Mouse (Mus musculus) embryonic fibroblast, embryonic 13.5 days (primary cell): ENCODE data around the gene Ruvbl2. TPM values are rescaled to one million over a fixed set of nuclear protein-coding genes. Genes with fewer than 3 reads are reported as not detected.

ENCODE experiments used
- H3K27ac ChIP-seq: 2 replicates; pipeline ENCODE4 v1.5.1; 2012; ENCODE audit warnings: low read length, control low read depth, inconsistent platforms; ENCODE audit not compliant: insufficient read depth
- H3K4me1 ChIP-seq: 2 replicates; pipeline ENCODE4 v1.6.1; 2011; ENCODE audit warnings: low read length; ENCODE audit not compliant: control insufficient read depth, insufficient read depth
- H3K4me3 ChIP-seq: 2 replicates; pipeline ENCODE4 v1.5.1; 2011; ENCODE audit warnings: mild to moderate bottlenecking, control low read depth, low read length; ENCODE audit not compliant: insufficient read depth
- CTCF ChIP-seq: IDR thresholded peaks from 2 replicates; pipeline ENCODE4 v1.5.1; 2011; ENCODE audit warnings: mild to moderate bottlenecking, control low read depth, low read length, moderate library complexity, borderline replicate concordance; ENCODE audit not compliant: insufficient read depth
- POLR2A ChIP-seq: IDR thresholded peaks from 2 replicates; pipeline ENCODE4 v1.6.1; 2011; ENCODE audit warnings: low read depth, mild to moderate bottlenecking, control low read depth, low read length, moderate library complexity
- polyA plus RNA-seq: library from polyadenylated mRNA; stranded (reverse); fragments of >200 nt; gene quantifications from 2 replicates; pipeline ENCODE4 v1.2.4, GENCODE M21; 2011; ENCODE audit warnings: low read depth; ENCODE audit not compliant: missing spikeins, insufficient read length

Ruvbl2 gene
- polyA plus RNA-seq, 1 experiment = 74.6 TPM

GRCm38 (mm10) chr7:45413113-45413863 lies 24.6 kb downstream of the Ruvbl2 start, which contains the start of gene Ntf5:
TSS of gene Ntf5 (plus strand) at chr7:45413695.
- Histone ChIP-seq H3K27ac (no peak within 1 kb of the TSS), H3K4me3 (peak within 1 kb of the TSS; percentile 24), H3K4me1 (no peaks in the 10 kb centered on the region)
- TF ChIP-seq POLR2A = no peak
- no peak for TF ChIP-seq CTCF

GRCm38 (mm10) chr7:45412421-45412820 lies 25.5 kb downstream of the Ruvbl2 start:
- no peak for TF ChIP-seq CTCF
- Histone ChIP-seq H3K4me1 (no peaks in the 10 kb centered on the region), H3K27ac (no peak overlapping the region), H3K4me3 (no peak overlapping the region)

GRCm38 (mm10) chr7:45409497-45410163 lies 28.3 kb downstream of the Ruvbl2 start:
- Histone ChIP-seq H3K27ac (no peak overlapping the region), H3K4me1 (no peaks in the 10 kb centered on the region), H3K4me3 (no peak overlapping the region)
- TF ChIP-seq POLR2A (no peak), CTCF (no peak)

- H3K4me3 ChIP-seq = no peak overlapping the region
- H3K4me1 ChIP-seq = no peaks in the 10 kb centered on the region
- H3K27ac ChIP-seq = no peak overlapping the region
- TF ChIP-seq POLR2A (no peak), CTCF (no peak)
Observed at GRCm38 (mm10) chr7:45408949-45409348, 28.9 kb downstream of the Ruvbl2 start.

- TF ChIP-seq POLR2A (no peak), CTCF (no peak)
- Histone ChIP-seq H3K4me1 (no peaks in the 10 kb centered on the region), H3K27ac (no peak overlapping the region), H3K4me3 (no peak overlapping the region)
Observed at GRCm38 (mm10) chr7:45408351-45408750, 29.5 kb downstream of the Ruvbl2 start.

- Histone ChIP-seq H3K4me1 (no peaks in the 10 kb centered on the region), H3K27ac (no peak overlapping the region), H3K4me3 (no peak overlapping the region)
- TF ChIP-seq CTCF = no peak
- TF ChIP-seq POLR2A = no peak
Observed at GRCm38 (mm10) chr7:45407836-45408235, 30.1 kb downstream of the Ruvbl2 start.

GRCm38 (mm10) chr7:45406157-45407156 lies 31.4 kb downstream of the Ruvbl2 start:
- TF ChIP-seq CTCF (no peak), POLR2A (no peak)
- Histone ChIP-seq H3K27ac (no peak overlapping the region), H3K4me3 (peak overlapping the region; percentile 38), H3K4me1 (no peaks in the 10 kb centered on the region)

GRCm38 (mm10) chr7:45405091-45406075 lies 32.5 kb downstream of the Ruvbl2 start, which contains the start of gene Kcna7:
TSS of gene Kcna7 (plus strand) at chr7:45405653.
- Histone ChIP-seq H3K27ac (no peak within 1 kb of the TSS), H3K4me3 (0 out of 2 replicates have a peak within 1 kb of the TSS, but pooled peaks have one; percentile 11)
- TF ChIP-seq CTCF (peak; percentile 76), POLR2A (no peak)

More at GRCm38 (mm10) chr7:45405091-45406075, 32.5 kb downstream of the Ruvbl2 start, which contains the start of gene Kcna7:
- no peaks in the 10 kb centered on the region for H3K4me1 ChIP-seq
